Mouse (Mus musculus) layer of hippocampus, adult 9-11 months (tissue): ENCODE results near the gene Ints14.
"Not testable (repeated sequence)": the region's sequence is repeated elsewhere in the genome, so short reads cannot be mapped to it uniquely, and the experiment has no call there.

Experiments used
- DNase-seq: peaks from one replicate; pipeline ENCODE4 v3.0.0; 2022

The Ints14 gene

DNA sequence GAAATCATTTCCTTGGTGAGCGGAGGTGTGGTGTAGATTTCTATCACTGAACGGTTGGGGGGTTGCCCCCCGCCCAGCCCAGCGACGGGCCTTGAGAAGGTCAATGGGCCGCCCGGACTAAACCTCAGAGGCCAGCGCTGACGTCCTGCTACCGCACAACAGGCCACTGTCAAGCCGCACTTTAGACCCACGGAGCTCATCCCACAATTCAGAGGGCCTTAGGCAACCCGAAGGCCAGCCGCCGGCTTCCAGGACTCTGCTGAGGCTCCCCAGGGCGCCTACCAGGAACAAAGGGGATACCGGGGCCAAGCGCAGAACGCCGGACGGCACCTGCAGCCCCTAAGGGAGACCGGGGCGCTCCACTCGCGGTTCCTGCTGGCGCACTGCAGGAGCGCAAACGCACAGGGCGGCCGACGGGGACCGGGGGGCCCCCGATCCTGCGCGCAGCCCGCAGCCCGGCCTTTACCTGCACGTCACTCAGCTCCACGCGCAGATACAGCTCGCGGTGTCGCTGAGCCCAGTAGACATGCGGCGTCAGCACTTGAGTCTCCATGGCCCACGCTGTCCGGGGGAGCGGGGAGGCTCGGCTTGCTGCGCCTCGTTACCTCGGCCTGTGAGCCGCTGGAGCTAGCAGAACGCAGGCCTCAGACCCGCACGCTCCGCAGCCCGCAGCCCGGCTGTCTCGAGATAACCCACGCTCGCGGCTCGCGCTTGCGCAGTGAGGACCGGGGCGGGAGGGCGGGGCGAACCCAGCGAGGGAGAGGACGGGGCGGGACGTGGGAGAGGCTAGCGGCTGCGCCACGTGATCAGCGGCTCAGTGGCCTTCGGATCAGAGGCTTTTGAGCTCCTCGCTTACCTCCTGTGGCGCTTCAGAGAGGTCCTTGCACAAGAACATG, 60.5 kb downstream of the Ints14 start, which contains the start of gene Hacd3:
Hacd3 (minus strand) TSS at position 703 of the 896 bp plus-strand sequence.
- peak; percentile 89 for DNase-seq

DNA sequence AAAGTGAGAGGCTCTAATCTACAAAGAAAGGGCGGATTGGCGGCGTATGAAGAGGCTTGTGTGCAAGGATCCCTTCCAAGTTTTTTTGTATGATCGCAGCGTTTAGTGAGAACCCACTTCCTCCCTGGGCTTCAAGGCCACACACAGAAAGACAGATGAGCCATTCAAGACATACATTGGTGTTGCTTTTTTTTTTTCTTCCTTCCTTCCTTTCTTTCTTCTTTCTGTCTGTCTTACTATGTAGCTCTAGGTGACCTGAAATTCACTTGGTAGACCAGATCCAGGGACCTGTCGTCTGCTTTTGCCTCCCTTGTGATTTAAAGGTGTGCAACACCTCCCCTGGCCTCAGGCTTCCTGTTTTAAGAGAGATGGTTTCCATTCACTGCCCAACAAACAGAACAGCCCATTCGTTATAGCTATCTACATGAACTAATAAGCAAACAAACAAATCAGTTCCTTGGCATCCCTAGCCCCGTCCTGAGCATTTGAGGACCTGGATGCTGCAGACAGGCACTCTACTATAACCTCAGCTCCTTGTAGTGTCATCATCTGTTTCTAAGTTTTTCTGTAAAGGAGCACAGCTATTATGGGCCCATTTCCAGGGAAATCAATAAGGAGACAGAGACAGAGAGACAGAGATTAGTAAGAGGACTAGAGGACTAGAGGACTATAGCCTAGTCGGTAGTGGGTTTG, 61.3 kb downstream of the Ints14 start:
- no peak for DNase-seq

DNA sequence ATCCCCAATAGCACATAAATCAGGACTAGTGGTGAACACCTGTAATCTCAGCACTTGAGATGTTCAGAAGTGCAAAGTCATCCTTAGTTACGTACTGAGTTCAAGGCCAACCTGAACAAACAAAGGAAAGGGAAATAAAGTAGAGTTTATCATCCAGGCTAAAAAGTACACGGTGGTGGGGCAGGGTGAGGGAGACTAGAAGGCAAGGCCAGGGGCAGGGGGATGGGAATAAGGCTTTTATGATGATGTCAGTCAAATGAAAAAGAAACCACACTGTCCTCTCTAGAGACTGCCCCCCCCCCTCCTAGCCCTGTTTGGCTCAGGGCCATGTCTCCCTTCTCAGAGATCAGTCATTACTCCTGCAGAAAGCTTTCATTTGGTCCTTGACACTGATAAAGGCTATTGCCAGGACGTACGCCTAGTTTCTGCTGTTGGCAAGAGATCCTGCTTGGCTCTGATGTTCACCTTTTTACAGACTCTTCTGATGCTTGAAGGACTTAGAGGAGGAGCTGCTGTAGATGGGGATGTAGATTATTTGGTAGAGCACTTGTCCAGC, 62.0 kb downstream of the Ints14 start:
- DNase-seq: no peak

DNA sequence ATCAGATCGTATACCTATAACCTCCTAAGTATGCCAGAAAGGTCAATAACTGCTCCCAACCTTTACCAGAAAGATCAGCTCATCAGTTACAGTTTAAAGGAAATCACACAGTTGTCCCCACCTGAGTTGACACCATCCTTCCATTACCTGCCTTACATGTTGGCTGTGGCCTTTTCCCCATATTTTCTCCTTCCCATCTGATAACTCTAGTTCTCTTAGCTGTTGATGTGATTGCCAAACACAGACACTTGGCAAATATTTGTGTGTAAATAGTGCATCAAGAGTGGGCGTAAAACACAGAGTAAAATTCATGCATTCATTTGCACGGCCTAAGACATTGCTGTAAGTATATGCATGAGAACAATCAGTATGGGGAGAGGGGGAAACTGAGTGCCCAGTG, 62.7 kb downstream of the Ints14 start:
- DNase-seq: no peak

DNA sequence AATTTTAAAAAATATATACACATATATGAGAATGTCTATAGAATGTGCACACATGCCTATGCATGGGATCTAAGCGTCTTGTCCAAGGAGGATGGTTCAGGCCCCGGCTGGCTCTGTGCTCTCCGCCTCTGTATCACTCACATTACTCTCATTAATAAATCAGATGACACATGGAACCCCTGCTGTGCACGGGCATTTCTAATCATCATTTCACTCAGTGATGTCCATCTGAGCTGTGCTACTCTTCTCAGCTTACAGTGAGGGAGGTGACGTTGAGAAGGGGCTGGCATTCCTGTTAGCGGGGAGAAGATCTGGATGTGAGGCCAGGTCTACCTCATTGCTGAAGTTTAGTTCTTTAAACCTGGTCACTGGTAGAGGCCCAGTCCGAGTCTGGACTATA, 66.5 kb downstream of the Ints14 start:
- DNase-seq: no peak

DNA sequence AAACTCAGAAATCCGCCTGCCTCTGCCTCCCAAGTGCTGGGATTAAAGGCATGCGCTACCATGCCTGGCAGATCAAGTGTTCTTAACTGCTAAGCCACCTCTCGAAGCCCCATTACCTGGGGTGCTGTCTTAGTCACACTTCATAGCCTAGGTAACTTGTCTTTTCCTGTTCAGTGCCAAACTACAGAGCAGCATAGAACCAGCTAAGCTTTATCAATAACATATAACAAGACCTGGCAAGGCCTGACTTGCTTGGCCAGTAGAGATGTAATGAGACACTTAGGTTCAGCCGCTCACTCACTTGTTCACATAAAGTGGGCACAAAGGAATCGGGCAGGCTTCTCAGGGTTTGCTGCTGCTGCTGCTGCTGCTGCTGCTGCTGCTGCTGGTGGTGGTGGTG, 67.6 kb downstream of the Ints14 start:
- no peak for DNase-seq

DNA sequence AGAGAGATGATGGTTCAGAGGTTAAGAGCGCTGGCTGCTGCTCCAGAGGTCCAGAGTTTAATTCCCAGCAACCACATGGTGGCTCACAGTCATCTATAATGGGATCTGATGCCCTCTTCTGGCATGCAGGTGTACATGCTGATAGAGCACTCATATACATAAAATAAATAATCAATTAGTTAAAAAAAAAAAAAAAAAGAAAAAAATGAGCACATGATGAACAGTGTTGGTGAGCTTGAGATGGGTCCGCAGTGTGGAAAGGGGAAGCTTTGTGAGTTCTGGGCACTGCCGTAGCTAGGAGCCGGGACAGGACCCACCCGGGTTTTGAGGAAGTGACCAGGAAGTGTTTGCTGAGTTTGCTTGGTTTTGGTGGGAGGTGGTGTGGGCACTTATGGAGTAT, 70.7 kb downstream of the Ints14 start:
- not testable (repeated sequence) for DNase-seq

DNA sequence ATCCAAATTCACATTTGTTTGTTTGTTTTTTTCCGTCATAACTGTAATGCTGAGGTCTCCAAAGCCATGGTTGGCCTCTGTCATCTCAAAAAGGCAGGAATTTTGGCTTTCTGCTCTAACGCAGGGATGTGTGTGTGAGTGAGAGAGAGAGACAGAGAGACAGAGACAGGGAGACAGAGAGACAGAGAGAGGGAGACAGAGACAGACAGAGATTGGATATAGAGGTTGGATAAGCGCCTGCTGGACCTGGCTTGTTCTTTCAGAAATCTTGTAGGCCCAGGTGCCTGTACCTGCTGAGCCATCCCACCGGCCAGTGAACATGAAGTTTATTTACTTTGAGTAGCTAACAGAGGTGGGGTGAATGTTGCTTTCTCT, 71.2 kb downstream of the Ints14 start:
- DNase-seq: no peak

DNA sequence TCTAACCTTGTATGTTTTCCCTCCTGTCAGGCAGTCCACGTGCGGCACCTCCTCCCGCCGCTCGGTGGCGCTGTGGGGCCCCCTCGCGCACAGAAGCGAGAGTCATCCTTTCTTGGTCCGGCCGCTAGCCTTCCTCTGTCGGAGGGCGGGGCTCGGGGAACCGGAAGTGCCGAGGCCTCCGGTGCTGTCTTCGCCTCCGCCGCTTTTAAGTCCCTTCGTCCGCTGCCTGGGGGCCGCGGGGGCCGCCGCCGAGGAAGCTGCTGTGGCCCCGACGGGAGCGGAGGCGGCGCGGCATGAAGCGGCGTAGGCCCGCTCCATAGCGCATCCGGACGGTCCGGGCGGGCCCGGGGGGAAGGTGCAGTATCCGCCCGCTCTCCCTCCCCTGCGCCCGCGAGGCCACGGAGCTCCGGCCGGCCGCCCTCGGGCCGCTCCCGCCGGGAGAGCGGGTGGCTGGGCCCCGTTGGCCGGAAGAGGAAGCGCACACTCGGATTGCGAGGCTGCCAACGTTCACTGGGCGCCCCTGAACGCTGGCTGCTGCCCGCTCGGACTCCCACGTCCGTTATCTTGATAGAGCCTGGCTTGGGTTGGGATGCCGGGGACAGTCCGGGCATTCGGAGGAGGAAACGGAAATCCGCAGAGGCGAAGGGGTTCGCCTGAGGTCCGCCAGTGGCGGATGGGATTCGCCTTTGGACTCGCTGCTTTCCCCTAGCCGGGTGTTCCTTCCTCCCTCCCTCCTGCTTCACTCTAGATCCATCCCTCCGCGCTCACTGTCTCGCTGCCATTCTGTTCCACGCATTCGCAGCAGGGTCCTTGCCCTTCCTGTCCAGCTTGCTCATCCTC, 71.8 kb downstream of the Ints14 start, which contains the start of gene Dpp8:
Dpp8 (plus strand) TSS at position 146 of the 840 bp plus-strand sequence.
- DNase-seq: peak; percentile 94

DNA sequence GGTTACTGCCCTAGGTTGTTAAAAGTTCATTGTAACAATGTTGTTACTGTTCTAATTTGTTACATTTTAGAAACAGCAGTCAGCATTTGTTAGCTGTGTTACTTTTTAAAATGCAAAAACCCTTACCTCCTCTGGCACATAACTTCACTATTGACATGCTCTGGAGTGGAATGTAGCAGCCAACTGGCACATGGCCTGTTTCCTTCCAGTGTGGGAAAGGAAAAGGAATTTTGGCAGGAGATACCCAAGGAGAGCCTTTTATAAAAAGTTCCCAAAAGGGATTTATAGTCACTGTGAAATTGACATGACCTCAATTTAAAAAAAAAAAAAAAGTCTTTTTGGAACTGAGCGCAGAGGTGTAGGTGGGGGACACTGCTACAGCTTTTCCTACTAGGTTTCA, 75.8 kb downstream of the Ints14 start:
- DNase-seq: no peak
